Mouse (Mus musculus): ENCODE data around the gene Ager. TPM values are rescaled to one million over a fixed set of nuclear protein-coding genes. Genes with fewer than 3 reads are reported as not detected.

Ager gene
- polyA plus RNA-seq, 1 experiment: not detected

GRCm38 (mm10) chr17:34644608-34645007 is 46.9 kb downstream of the Ager start, which contains the start of gene Fkbpl:
Gene Fkbpl (plus strand): TSS chr17:34644764.
- Histone ChIP-seq H3K4me1 (ENCODE audit: control insufficient read depth, insufficient read depth, insufficient read length, low read length) (peaks cover 29% of the 10 kb centered on the region), H3K4me3 (ENCODE audit: insufficient read depth, low read depth, low read length) (peak within 1 kb of the TSS; percentile 73), H3K27ac (replicated peaks; ENCODE audit: low read depth, low read length) (peak within 1 kb of the TSS; percentile 80)

- Histone ChIP-seq H3K4me1 (ENCODE audit: control insufficient read depth, insufficient read depth, insufficient read length, low read length) (peaks cover 23% of the 10 kb centered on the region), H3K4me3 (ENCODE audit: insufficient read depth, low read depth, low read length) (peak overlapping the region; percentile 73), H3K27ac (replicated peaks; ENCODE audit: low read depth, low read length) (peak overlapping the region; percentile 80)
These were observed 47.7 kb downstream of the Ager start for GRCm38 (mm10) chr17:34645256-34645829.

GRCm38 (mm10) chr17:34645831-34646511 is 48.3 kb downstream of the Ager start:
- Histone ChIP-seq H3K4me1 (ENCODE audit: control insufficient read depth, insufficient read depth, insufficient read length, low read length) (peaks cover 21% of the 10 kb centered on the region), H3K27ac (replicated peaks; ENCODE audit: low read depth, low read length) (peak overlapping the region; percentile 80), H3K4me3 (ENCODE audit: insufficient read depth, low read depth, low read length) (peak overlapping the region; percentile 73)

- Histone ChIP-seq H3K4me3 (ENCODE audit: insufficient read depth, low read depth, low read length) (peak within 1 kb of the TSS; percentile 81), H3K27ac (replicated peaks; ENCODE audit: low read depth, low read length) (peak within 1 kb of the TSS; percentile 52), H3K4me1 (ENCODE audit: control insufficient read depth, insufficient read depth, insufficient read length, low read length) (peaks cover 18% of the 10 kb centered on the region)
These were observed 49.5 kb downstream of the Ager start, which contains the start of gene Atf6b for GRCm38 (mm10) chr17:34646906-34647787. Gene Atf6b (plus strand): TSS chr17:34647146.

GRCm38 (mm10) chr17:34648141-34648890 is 50.7 kb downstream of the Ager start:
- Histone ChIP-seq H3K4me1 (ENCODE audit: control insufficient read depth, insufficient read depth, insufficient read length, low read length) (peaks cover 18% of the 10 kb centered on the region), H3K4me3 (ENCODE audit: insufficient read depth, low read depth, low read length) (peak overlapping the region; percentile 1; the same call in 1 of the 2 replicates), H3K27ac (replicated peaks; ENCODE audit: low read depth, low read length) (no peak overlapping the region)

GRCm38 (mm10) chr17:34649106-34649864 is 51.6 kb downstream of the Ager start:
- H3K4me3 ChIP-seq (ENCODE audit: insufficient read depth, low read depth, low read length): no peak overlapping the region
- peaks cover 15% of the 10 kb centered on the region for H3K4me1 ChIP-seq (ENCODE audit: control insufficient read depth, insufficient read depth, insufficient read length, low read length)
- no peak overlapping the region for H3K27ac ChIP-seq (replicated peaks; ENCODE audit: low read depth, low read length)

Other genes starting within 250 kb of the Ager start
- gene Btnl2, start 243.0 kb upstream of the Ager start, polyA plus RNA-seq (2012; ENCODE audit: insufficient read depth, insufficient read length, missing spikeins): 0.67 TPM in 1 of 2 replicates, not detected in the other
- gene Btnl1, start 220.7 kb upstream of the Ager start, polyA plus RNA-seq (2012; ENCODE audit: insufficient read depth, insufficient read length, missing spikeins): not detected in 2 replicates
- gene BC051142, start 199.0 kb upstream of the Ager start, polyA plus RNA-seq (2012; ENCODE audit: insufficient read depth, insufficient read length, missing spikeins): not detected in 2 replicates
- not detected in 2 replicates for gene Btnl4, start 120.5 kb upstream of the Ager start, polyA plus RNA-seq (2012; ENCODE audit: insufficient read depth, insufficient read length, missing spikeins)
- not detected in 2 replicates for gene Btnl6, start 80.5 kb upstream of the Ager start, polyA plus RNA-seq (2012; ENCODE audit: insufficient read depth, insufficient read length, missing spikeins)
- gene Notch4, start 33.6 kb upstream of the Ager start, polyA plus RNA-seq (2012; ENCODE audit: insufficient read depth, insufficient read length, missing spikeins): 3.8 and 8.8 TPM in 2 replicates
- gene Gpsm3, start 8.1 kb upstream of the Ager start, polyA plus RNA-seq (2012; ENCODE audit: insufficient read depth, insufficient read length, missing spikeins): 3.3 and 7.5 TPM in 2 replicates
- gene Pbx2, start 6.6 kb upstream of the Ager start, polyA plus RNA-seq (2012; ENCODE audit: insufficient read depth, insufficient read length, missing spikeins): 19.9 and 35.5 TPM in 2 replicates
- 104 and 110 TPM in 2 replicates for gene Rnf5, start 5.8 kb downstream of the Ager start, polyA plus RNA-seq (2012; ENCODE audit: insufficient read depth, insufficient read length, missing spikeins)
- gene Agpat1, start 6.4 kb downstream of the Ager start, polyA plus RNA-seq (2012; ENCODE audit: insufficient read depth, insufficient read length, missing spikeins): 89.0 and 120 TPM in 2 replicates
- gene Egfl8, start 18.1 kb downstream of the Ager start, polyA plus RNA-seq (2012; ENCODE audit: insufficient read depth, insufficient read length, missing spikeins): 1.4 TPM in 1 of 2 replicates, not detected in the other
- gene Ppt2, start 30.6 kb downstream of the Ager start, polyA plus RNA-seq (2012; ENCODE audit: insufficient read depth, insufficient read length, missing spikeins): 30.2 and 32.3 TPM in 2 replicates
- gene Prrt1, start 31.7 kb downstream of the Ager start, polyA plus RNA-seq (2012; ENCODE audit: insufficient read depth, insufficient read length, missing spikeins): not detected in 2 replicates
- 11.1 and 26.4 TPM in 2 replicates for gene Fkbpl, start 46.9 kb downstream of the Ager start, polyA plus RNA-seq (2012; ENCODE audit: insufficient read depth, insufficient read length, missing spikeins)
- gene Atf6b, start 49.3 kb downstream of the Ager start, polyA plus RNA-seq (2012; ENCODE audit: insufficient read depth, insufficient read length, missing spikeins): 16.2 and 17.1 TPM in 2 replicates
- 9.7 and 10.1 TPM in 2 replicates for gene Tnxb, start 72.7 kb downstream of the Ager start, polyA plus RNA-seq (2012; ENCODE audit: insufficient read depth, insufficient read length, missing spikeins)
- gene C4b, start 146.0 kb downstream of the Ager start, polyA plus RNA-seq (2012; ENCODE audit: insufficient read depth, insufficient read length, missing spikeins): 17.7 and 28.0 TPM in 2 replicates
- not detected in 2 replicates for gene Cyp21a1, start 206.7 kb downstream of the Ager start, polyA plus RNA-seq (2012; ENCODE audit: insufficient read depth, insufficient read length, missing spikeins)
- gene Stk19, start 239.1 kb downstream of the Ager start, polyA plus RNA-seq (2012; ENCODE audit: insufficient read depth, insufficient read length, missing spikeins): 18.5 and 20.3 TPM in 2 replicates
- gene Dxo, start 239.2 kb downstream of the Ager start, polyA plus RNA-seq (2012; ENCODE audit: insufficient read depth, insufficient read length, missing spikeins): 15.3 and 17.2 TPM in 2 replicates